Comparison of ENCODE assay signal across 8 mouse cellular contexts in the genomic region with DNA sequence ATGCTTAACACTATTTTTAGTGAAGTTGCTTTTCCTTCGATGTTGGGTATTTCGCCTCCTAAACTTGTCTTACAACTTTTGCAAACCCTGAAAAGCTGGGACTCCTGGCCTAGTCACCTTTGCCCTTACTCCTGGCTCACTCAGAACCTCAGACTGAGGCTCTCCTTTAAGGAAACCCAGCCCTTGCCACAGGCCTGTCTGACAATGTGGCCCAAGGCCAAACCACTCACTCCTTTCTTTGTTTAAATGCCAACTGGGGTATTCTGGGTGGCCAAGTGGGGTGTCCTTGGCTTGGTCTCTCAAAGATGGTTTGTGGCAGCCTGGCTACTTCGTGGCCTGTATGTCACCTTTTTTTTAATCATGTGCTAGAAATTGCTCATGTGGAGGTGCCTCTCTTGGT. TPM values are rescaled to one million over a fixed set of nuclear protein-coding genes. Genes with fewer than 3 reads are reported as not detected.
DNase-seq lines count a peak whose midpoint lies in the region; ATAC-seq and TF ChIP-seq lines count a peak whose summit lies in the region.

No protein-coding gene starts in this region.

- no peak for TF ChIP-seq EP300 in liver, embryonic 14.5 days (IDR thresholded peaks at IDR 0.05; ENCODE audit: low read depth)
- TF ChIP-seq EP300 in stomach, postnatal 0 days (optimal IDR thresholded peaks at IDR 0.05) = no peak

- no peak for TF ChIP-seq CTCF in liver, embryonic 14.5 days (IDR thresholded peaks at IDR 0.05; ENCODE audit: low read depth)
- TF ChIP-seq CTCF in stomach, postnatal 0 days (IDR thresholded peaks at IDR 0.05; ENCODE audit: low read depth) = no peak

- ATAC-seq in hindbrain, embryonic 15.5 days (ENCODE audit: low FRiP score, low read depth) = no peak
- no peak for ATAC-seq in liver, embryonic 14.5 days (ENCODE audit: insufficient read depth)
- peak; percentile 30; the same call in 1 of the 2 replicates for ATAC-seq in stomach, postnatal 0 days (ENCODE audit: low FRiP score, low TSS enrichment)
- no peak for ATAC-seq in frontal cortex, adult (ENCODE audit: low TSS enrichment)

- H3K27ac ChIP-seq in hindbrain, embryonic 15.5 days (replicated peaks) = peak overlapping the region; percentile 77; the same call in 1 of the 2 replicates
- no peak overlapping the region for H3K27ac ChIP-seq in liver, embryonic 14.5 days
- H3K27ac ChIP-seq in stomach, postnatal 0 days (replicated peaks) = peak overlapping the region; percentile 64

- H3K9me3 ChIP-seq in hindbrain, embryonic 15.5 days = no peaks in the 10 kb centered on the region
- H3K9me3 ChIP-seq in liver, embryonic 14.5 days (ENCODE audit: control insufficient read depth, low read length) = no peaks in the 10 kb centered on the region
- H3K9me3 ChIP-seq in stomach, postnatal 0 days (ENCODE audit: control insufficient read depth, low read length) = no peaks in the 10 kb centered on the region

- peak overlapping the region; percentile 87 for H3K4me3 ChIP-seq in hindbrain, embryonic 15.5 days
- H3K4me3 ChIP-seq in liver, embryonic 14.5 days (ENCODE audit: insufficient read depth in 1 of 2, low read depth in 2 of 2, low read length in 2 of 2) = peak overlapping the region; percentile 72 to 93
- peak overlapping the region; percentile 90 for H3K4me3 ChIP-seq in stomach, postnatal 0 days (ENCODE audit: low read depth, low read length)

- peak overlapping the region; percentile 75 for H3K9ac ChIP-seq in hindbrain, embryonic 15.5 days
- H3K9ac ChIP-seq in liver, embryonic 14.5 days (replicated peaks) = peak overlapping the region; percentile 96
- peak overlapping the region; percentile 92 for H3K9ac ChIP-seq in stomach, postnatal 0 days (ENCODE audit: low read length)

- peaks cover 17% of the 10 kb centered on the region for H3K4me1 ChIP-seq in hindbrain, embryonic 15.5 days (replicated peaks)
- peaks cover 0 to 12% of the 10 kb centered on the region in 2 experiments; a peak in 3 of 4 replicates for H3K4me1 ChIP-seq in liver, embryonic 14.5 days (replicated peaks; ENCODE audit: control insufficient read depth in 2 of 2, insufficient read depth in 2 of 2, low read length in 1 of 2)
- H3K4me1 ChIP-seq in stomach, postnatal 0 days (replicated peaks; ENCODE audit: control insufficient read depth, insufficient read depth) = no peaks in the 10 kb centered on the region; the same call in 1 of the 2 replicates

- no peaks in the 10 kb centered on the region for H3K27me3 ChIP-seq in hindbrain, embryonic 15.5 days
- H3K27me3 ChIP-seq in liver, embryonic 14.5 days (ENCODE audit: control insufficient read depth, insufficient read depth, low read length) = no peaks in the 10 kb centered on the region
- H3K27me3 ChIP-seq in stomach, postnatal 0 days (ENCODE audit: control insufficient read depth, insufficient read depth, low read length) = no peaks in the 10 kb centered on the region

- 6% methylated on average over 3 of the region's 3 CpGs for WGBS in hindbrain, embryonic 15.5 days
- 3% methylated on average over 3 of the region's 3 CpGs for WGBS in liver, embryonic 14.5 days (ENCODE audit: insufficient replicate concordance)
- under 1% methylated on average over 3 of the region's 3 CpGs for WGBS in stomach, postnatal 0 days

- H3K36me3 ChIP-seq in hindbrain, embryonic 15.5 days = peaks cover 29% of the 10 kb centered on the region
- H3K36me3 ChIP-seq in liver, embryonic 14.5 days (replicated peaks; ENCODE audit: control insufficient read depth, insufficient read depth, low read depth) = peaks cover 42% of the 10 kb centered on the region
- H3K36me3 ChIP-seq in stomach, postnatal 0 days (ENCODE audit: control insufficient read depth, insufficient read depth, low read length) = peaks cover 9% of the 10 kb centered on the region

- peak; percentile 16 for DNase-seq in thymus, postnatal 25 days
- DNase-seq in thymus, adult 18-20 months = no peak
- peak; percentile 41 to 49 for DNase-seq in cerebellum, postnatal 14 days
- DNase-seq in liver, embryonic 14.5 days (ENCODE audit: low read depth in 3 of 3, low spot score in 3 of 3) = no peak
- DNase-seq in stomach, postnatal 0 days (ENCODE audit: low spot score) = peak; percentile 68
- DNase-seq in gastrocnemius, adult 8-10 months (ENCODE audit: low spot score in 2 of 2) = no peak

- peak overlapping the region; percentile 63 for H3K4me2 ChIP-seq in hindbrain, embryonic 15.5 days
- peak overlapping the region; percentile 86 for H3K4me2 ChIP-seq in liver, embryonic 14.5 days (ENCODE audit: low read depth)
- H3K4me2 ChIP-seq in stomach, postnatal 0 days (replicated peaks; ENCODE audit: low read depth) = peak overlapping the region; percentile 88

RNA-seq across cellular contexts. Expression of gene Cdc25a, which starts 1.4 kb away (rescaled TPM):
- polyA plus RNA-seq in hindbrain, embryonic 15.5 days (2015; fragmentation: Nextera tagmentation; extraction: Ambion mirVana) = 12.9 and 14.0 TPM in 2 replicates
- 7.6 and 10.8 TPM in 2 replicates for polyA plus RNA-seq in liver, embryonic 14.5 days (2012; rRNA removed)
- polyA plus RNA-seq in liver, embryonic 14.5 days (2014; fragmentation: Nextera tagmentation; extraction: Ambion mirVana) = 11.9 and 14.9 TPM in 2 replicates
- 17.8 and 18.4 TPM in 2 replicates for polyA plus RNA-seq in stomach, postnatal 0 days (2015; fragmentation: Nextera tagmentation; extraction: Ambion mirVana)
- total RNA-seq in gastrocnemius, adult 8-10 months (2022) = 1 to 10 TPM; 4.1 to 5.7 (median 4.6) TPM

RNA-seq across cellular contexts. Expression of gene Camp, which starts 27.3 kb away (rescaled TPM):
- polyA plus RNA-seq in hindbrain, embryonic 15.5 days (2015; fragmentation: Nextera tagmentation; extraction: Ambion mirVana) = 0.51 and 0.75 TPM in 2 replicates
- 54.1 and 56.1 TPM in 2 replicates for polyA plus RNA-seq in liver, embryonic 14.5 days (2012; rRNA removed)
- 78.5 and 101 TPM in 2 replicates for polyA plus RNA-seq in liver, embryonic 14.5 days (2014; fragmentation: Nextera tagmentation; extraction: Ambion mirVana)
- polyA plus RNA-seq in stomach, postnatal 0 days (2015; fragmentation: Nextera tagmentation; extraction: Ambion mirVana) = 1.5 and 2.2 TPM in 2 replicates
- not detected for total RNA-seq in gastrocnemius, adult 8-10 months (2022)

RNA-seq across cellular contexts. Expression of gene Nme6, which starts 44.2 kb away (rescaled TPM):
- polyA plus RNA-seq in hindbrain, embryonic 15.5 days (2015; fragmentation: Nextera tagmentation; extraction: Ambion mirVana) = 70.6 and 72.9 TPM in 2 replicates
- polyA plus RNA-seq in liver, embryonic 14.5 days (2012; rRNA removed) = 34.0 and 34.3 TPM in 2 replicates
- polyA plus RNA-seq in liver, embryonic 14.5 days (2014; fragmentation: Nextera tagmentation; extraction: Ambion mirVana) = 53.6 and 54.6 TPM in 2 replicates
- polyA plus RNA-seq in stomach, postnatal 0 days (2015; fragmentation: Nextera tagmentation; extraction: Ambion mirVana) = 33.0 and 35.4 TPM in 2 replicates
- 10 to 100 TPM; 29.2 to 35.4 (median 33.5) TPM for total RNA-seq in gastrocnemius, adult 8-10 months (2022)

RNA-seq across cellular contexts. Expression of gene Map4, which starts 54.5 kb away (rescaled TPM):
- polyA plus RNA-seq in hindbrain, embryonic 15.5 days (2015; fragmentation: Nextera tagmentation; extraction: Ambion mirVana) = 181 and 201 TPM in 2 replicates
- polyA plus RNA-seq in liver, embryonic 14.5 days (2012; rRNA removed) = 13.5 and 16.0 TPM in 2 replicates
- polyA plus RNA-seq in liver, embryonic 14.5 days (2014; fragmentation: Nextera tagmentation; extraction: Ambion mirVana) = 6.6 and 7.7 TPM in 2 replicates
- polyA plus RNA-seq in stomach, postnatal 0 days (2015; fragmentation: Nextera tagmentation; extraction: Ambion mirVana) = 25.4 and 28.1 TPM in 2 replicates
- total RNA-seq in gastrocnemius, adult 8-10 months (2022) = 100 to 1,000 TPM; 475 to 623 (median 599) TPM

Comparison
In these comparisons a context has a peak if more than half of its experiments do, and no peak if none do; other contexts are left out.
1. DNase-seq: peak in thymus, postnatal 25 days (single experiment), cerebellum, postnatal 14 days (2 of 2) and stomach, postnatal 0 days (single experiment); none in thymus, adult 18-20 months (0 of 2), liver, embryonic 14.5 days (0 of 3) and gastrocnemius, adult 8-10 months (0 of 2).
2. RNA of gene Camp, which starts 27.3 kb away (polyA plus RNA-seq): 54.1 to 101 TPM in liver, embryonic 14.5 days; 1.5 to 2.2 TPM in stomach, postnatal 0 days and 0.51 to 0.75 TPM in hindbrain, embryonic 15.5 days; every median in the first group is over 10 times any median in the second.
3. Peak in every context shown above with its lines, with median percentiles within 50 percentile points of each other: H3K4me2 ChIP-seq, H3K4me3 ChIP-seq and H3K9ac ChIP-seq.